Mouse (Mus musculus) thymus, postnatal 4 days (tissue): ENCODE results near the gene Kprp.
"Not testable (repeated sequence)": the region's sequence is repeated elsewhere in the genome, so short reads cannot be mapped to it uniquely, and the experiment has no call there.

ENCODE experiments used
- DNase-seq: peaks from one replicate; pipeline ENCODE4 v3.0.0; 2021

Gene Kprp

GRCm38 (mm10) chr3:92827108-92827507 is at the start of gene Kprp:
TSS of gene Kprp (minus strand) at chr3:92827247.
- no peak for DNase-seq

- DNase-seq: no peak
Observed at GRCm38 (mm10) chr3:92874180-92874579, 47.1 kb upstream of the Kprp start.

GRCm38 (mm10) chr3:92870116-92870515 is 43.1 kb upstream of the Kprp start, which contains the start of gene 2310050C09Rik:
TSS of gene 2310050C09Rik (minus strand) at chr3:92870216.
- DNase-seq: no peak

DNA sequence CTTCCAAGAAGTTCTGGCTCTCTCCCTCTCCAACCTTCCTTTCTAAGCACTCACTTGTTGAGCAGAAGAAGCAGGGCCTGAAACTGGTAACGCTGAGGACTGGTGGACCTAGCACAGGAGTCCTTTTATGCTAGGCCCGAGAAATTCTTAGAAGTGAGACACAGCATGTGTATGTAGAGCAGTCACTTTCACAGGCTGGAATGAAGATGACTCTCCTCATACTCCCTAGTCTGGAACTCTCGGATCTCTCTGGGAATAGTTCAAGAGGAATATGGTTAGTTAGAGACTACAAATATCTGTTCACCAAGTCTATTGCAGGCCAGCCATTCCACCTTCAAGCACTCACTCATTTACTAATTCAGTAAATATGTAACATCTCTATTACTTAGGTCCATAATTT is 24.1 kb upstream of the Kprp start, which contains the start of gene Lce1l:
Gene Lce1l (minus strand): TSS at position 101 of the 400 bp plus-strand sequence.
- DNase-seq: no peak

GRCm38 (mm10) chr3:92825808-92826207 is 1.2 kb downstream of the Kprp start:
- no peak for DNase-seq

GRCm38 (mm10) chr3:92816036-92816435 is 11.0 kb downstream of the Kprp start:
- not testable (repeated sequence) for DNase-seq

DNA sequence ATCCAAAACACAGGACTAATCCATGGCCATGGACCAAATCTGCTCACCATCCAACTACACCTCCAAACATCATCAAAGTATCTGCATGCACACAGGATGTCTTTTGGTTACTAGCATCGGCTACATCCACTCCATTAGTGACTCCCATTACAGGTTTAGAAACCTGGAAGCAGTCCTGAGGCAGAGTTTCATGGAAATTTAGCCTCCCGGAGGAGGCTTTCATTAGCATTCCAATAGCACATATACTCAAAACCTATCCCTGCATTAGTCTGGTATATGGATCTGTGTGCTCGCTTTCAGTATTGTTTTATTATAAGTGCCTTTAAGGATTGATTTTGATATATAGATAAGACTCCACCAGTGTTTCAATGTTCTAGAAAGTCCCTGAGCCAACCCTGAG is 11.5 kb downstream of the Kprp start:
- no peak for DNase-seq

GRCm38 (mm10) chr3:92807791-92808190 is 19.3 kb downstream of the Kprp start, which contains the start of gene Lce1k:
TSS of gene Lce1k (minus strand) at chr3:92807891.
- DNase-seq: no peak

GRCm38 (mm10) chr3:92790414-92790813 is 36.6 kb downstream of the Kprp start, which contains the start of gene Lce1j:
TSS of gene Lce1j (minus strand) at chr3:92790514.
- no peak for DNase-seq

DNA sequence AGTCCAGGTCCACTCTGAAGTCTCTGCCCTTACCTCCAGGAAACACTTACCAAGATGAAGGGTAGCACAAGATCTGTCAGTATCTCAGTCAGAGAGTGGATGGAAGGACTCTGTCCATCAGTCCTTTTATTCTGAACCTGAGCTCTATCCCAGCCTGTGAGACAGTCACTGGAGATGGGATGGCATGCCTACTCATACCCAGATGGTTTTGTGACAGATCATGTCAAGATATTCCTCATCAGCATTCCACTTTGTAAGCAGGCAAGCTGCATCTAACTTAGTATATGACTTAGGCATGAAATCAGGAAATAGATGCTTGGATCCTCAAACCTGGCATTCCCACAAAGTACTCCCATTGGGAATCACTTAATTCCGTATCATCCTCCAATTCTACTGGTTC is 48.2 kb downstream of the Kprp start, which contains the start of gene Lce1i:
Gene Lce1i (minus strand): TSS at position 101 of the 400 bp plus-strand sequence.
- DNase-seq: no peak
